Mouse (Mus musculus) midbrain, embryonic 11.5 days (tissue): Measurements from ENCODE around the gene Acbd4. TPM values are rescaled to one million over a fixed set of nuclear protein-coding genes. Genes with fewer than 3 reads are reported as not detected.

Experiments
- ATAC-seq: fragments of 200-750 bp; cut with Nextera tagmentation; 2 replicates; pipeline ENCODE4 v1.8.0; 2017; ENCODE audit warnings: moderate TSS enrichment, moderate library complexity; ENCODE audit not compliant: low FRiP score
- DNase-seq: peaks from one replicate; pipeline ENCODE4 v3.0.0; 2015; ENCODE audit warnings: low spot score; ENCODE audit errors: missing footprints
- H3K27ac ChIP-seq: fragments of 300-500 bp; sonication (generic); 2 replicates; pipeline ENCODE4 v1.5.1; 2014; ENCODE audit warnings: low read depth, low read length
- H3K27me3 ChIP-seq: fragments of 300-500 bp; sonication (generic); 2 replicates; pipeline ENCODE4 v1.6.1; 2014; ENCODE audit warnings: mild to moderate bottlenecking, low read length, moderate library complexity, mixed read lengths; ENCODE audit not compliant: control insufficient read depth, insufficient read depth
- H3K36me3 ChIP-seq: fragments of 300-500 bp; sonication (generic); 2 replicates; pipeline ENCODE4 v1.6.1; 2014; ENCODE audit warnings: mild to moderate bottlenecking, low read length, moderate library complexity, mixed read lengths; ENCODE audit not compliant: control insufficient read depth, insufficient read depth
- H3K4me1 ChIP-seq: fragments of 300-500 bp; sonication (generic); 2 replicates; pipeline ENCODE4 v1.6.1; 2014; ENCODE audit warnings: low read length; ENCODE audit not compliant: control insufficient read depth, insufficient read depth
- H3K4me2 ChIP-seq: fragments of 300-500 bp; sonication (generic); 2 replicates; pipeline ENCODE4 v1.6.1; 2014; ENCODE audit warnings: mild to moderate bottlenecking, moderate library complexity
- H3K4me3 ChIP-seq: fragments of 300-500 bp; sonication (generic); 2 replicates; pipeline ENCODE4 v1.5.1; 2014; ENCODE audit warnings: low read depth, low read length
- H3K9ac ChIP-seq: fragments of 300-500 bp; sonication (generic); 2 replicates; pipeline ENCODE4 v1.6.1; 2014; ENCODE audit warnings: low read length
- H3K9me3 ChIP-seq: fragments of 300-500 bp; sonication (generic); 2 replicates; pipeline ENCODE4 v1.6.1; 2016; ENCODE audit warnings: low read length; ENCODE audit not compliant: control insufficient read depth
- WGBS: fragments of 180-500 bp; shearing (Covaris S2); extraction: QIAGEN DNeasy Blood & Tissue Kit; methylation state at CpG from one replicate; pipeline ENCODE4 v1.1.7; 2014; 5-methylcytosine and 5-hydroxymethylcytosine counted together
- polyA plus RNA-seq: library from polyadenylated mRNA; unstranded; fragments of >200 nt; fragmentation: Nextera tagmentation; extraction: Ambion mirVana; gene quantifications from 2 replicates; pipeline ENCODE4 v1.2.1, GENCODE M21; 2014

Gene Acbd4
- polyA plus RNA-seq, 1 experiment from 2014 or later = 10.5 TPM

DNA sequence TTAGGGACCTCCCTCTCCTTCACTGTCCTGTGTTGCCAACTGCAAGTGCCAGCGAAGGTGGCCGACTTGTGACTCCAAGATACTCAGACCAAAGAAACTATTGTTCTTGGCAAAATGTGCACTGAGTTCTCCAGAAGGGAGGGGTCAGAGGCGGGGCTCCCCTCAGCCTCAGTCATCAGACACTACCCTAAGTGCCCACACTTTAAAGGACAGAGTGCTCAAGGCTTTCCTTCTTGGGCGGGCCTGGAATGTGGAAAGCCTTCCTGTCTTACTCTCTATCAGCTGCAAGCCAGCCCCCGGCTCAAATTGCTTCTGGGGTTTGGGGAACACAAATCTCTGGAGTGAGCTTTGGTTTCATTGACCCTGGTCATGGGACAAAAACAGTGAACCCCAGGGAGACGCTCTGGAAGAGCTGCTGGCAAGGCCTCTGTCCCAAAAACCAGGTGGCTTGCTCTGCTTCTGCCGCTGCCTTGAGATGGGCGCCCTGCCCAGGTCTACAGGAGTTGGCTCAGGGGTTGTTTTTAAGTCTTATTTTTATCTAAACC, 34.0 kb upstream of the Acbd4 start:
- Histone ChIP-seq H3K4me1 (no peaks in the 10 kb centered on the region), H3K27me3 (no peaks in the 10 kb centered on the region), H3K4me3 (no peak overlapping the region), H3K4me2 (no peak overlapping the region), H3K27ac (no peak overlapping the region), H3K36me3 (peaks cover 31% of the 10 kb centered on the region), H3K9me3 (no peaks in the 10 kb centered on the region), H3K9ac (no peak overlapping the region)
- no peak for DNase-seq
- 91% methylated on average over 8 of the region's 8 CpGs for WGBS
- no peak for ATAC-seq

DNA sequence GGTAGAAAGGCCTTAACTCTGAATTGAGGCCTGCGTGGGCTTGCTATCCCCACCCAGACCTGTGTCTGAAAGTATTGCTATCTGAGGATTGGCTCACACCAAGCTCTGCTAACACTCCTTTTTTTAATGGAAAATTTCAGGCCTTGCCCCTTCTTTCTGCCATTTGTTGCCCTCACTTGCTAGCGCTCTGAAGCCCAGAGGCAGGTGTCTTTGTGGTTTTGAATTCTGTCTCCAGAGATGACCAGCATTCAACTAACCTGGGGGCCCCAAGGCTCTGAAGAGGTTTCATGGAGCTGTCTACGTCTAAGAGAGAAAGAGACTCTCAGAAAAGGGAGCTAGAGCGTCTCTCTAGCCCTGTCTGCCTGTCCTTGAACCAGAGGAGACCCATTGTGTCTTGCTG, 33.2 kb upstream of the Acbd4 start:
- 92% methylated on average over 4 of the region's 4 CpGs for WGBS
- Histone ChIP-seq H3K9ac (no peak overlapping the region), H3K4me2 (no peak overlapping the region), H3K36me3 (peaks cover 31% of the 10 kb centered on the region), H3K27me3 (no peaks in the 10 kb centered on the region), H3K27ac (no peak overlapping the region), H3K4me3 (no peak overlapping the region), H3K9me3 (no peaks in the 10 kb centered on the region), H3K4me1 (no peaks in the 10 kb centered on the region)
- ATAC-seq (no peak), DNase-seq (no peak)

DNA sequence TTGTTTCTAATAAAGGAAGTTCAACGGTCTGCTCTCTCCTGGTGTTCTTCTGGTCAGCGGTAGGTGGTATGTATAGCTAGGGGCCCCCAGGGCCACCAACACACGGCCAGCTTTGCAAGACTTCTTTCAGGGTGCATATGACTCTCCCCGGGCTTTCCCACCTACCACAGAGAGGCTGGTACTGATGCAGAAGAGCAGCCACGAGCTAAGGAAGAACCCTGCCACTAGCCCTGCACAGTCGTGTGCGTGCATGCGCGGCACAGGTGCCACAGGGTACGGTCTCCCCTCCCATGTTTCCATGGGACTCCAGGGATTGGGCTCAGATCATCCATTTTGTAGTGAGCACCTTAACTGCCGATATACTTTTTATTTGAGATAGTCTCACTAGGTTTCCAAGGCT, 32.6 kb upstream of the Acbd4 start:
- DNase-seq (no peak), ATAC-seq (no peak)
- Histone ChIP-seq H3K4me2 (no peak overlapping the region), H3K27me3 (no peaks in the 10 kb centered on the region), H3K9ac (no peak overlapping the region), H3K27ac (no peak overlapping the region), H3K4me1 (no peaks in the 10 kb centered on the region), H3K4me3 (no peak overlapping the region), H3K9me3 (no peaks in the 10 kb centered on the region), H3K36me3 (peaks cover 29% of the 10 kb centered on the region)
- WGBS = 97% methylated on average over 11 of the region's 11 CpGs

DNA sequence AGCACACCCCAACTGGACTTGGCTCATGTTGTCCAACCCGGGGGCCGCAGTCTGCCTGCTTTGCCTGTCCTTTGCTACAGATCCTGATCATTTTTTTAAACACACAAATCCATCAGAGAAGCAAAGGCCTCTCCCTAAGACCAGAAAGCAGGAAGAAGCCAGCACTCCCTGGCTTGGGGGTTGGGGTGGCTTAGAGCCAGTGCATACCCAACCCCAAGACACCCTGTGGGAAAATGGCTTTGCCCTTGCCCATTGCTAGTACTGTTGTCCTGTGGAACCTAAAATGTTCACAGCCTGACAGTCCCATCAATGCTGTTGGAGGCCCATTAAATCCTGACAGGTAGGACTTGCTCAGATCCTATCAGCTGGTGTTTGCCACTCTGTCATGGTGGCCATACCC, 31.8 kb upstream of the Acbd4 start:
- H3K4me3 ChIP-seq = no peak overlapping the region
- H3K36me3 ChIP-seq = peaks cover 21% of the 10 kb centered on the region
- H3K27me3 ChIP-seq = no peaks in the 10 kb centered on the region
- DNase-seq (no peak), ATAC-seq (no peak)
- no peak overlapping the region for H3K9ac ChIP-seq
- 100% methylated on average over 2 of the region's 2 CpGs for WGBS
- H3K4me1 ChIP-seq = peaks cover 3% of the 10 kb centered on the region; the same call in 1 of the 2 replicates
- H3K4me2 ChIP-seq = no peak overlapping the region
- no peak overlapping the region for H3K27ac ChIP-seq
- H3K9me3 ChIP-seq = no peaks in the 10 kb centered on the region

DNA sequence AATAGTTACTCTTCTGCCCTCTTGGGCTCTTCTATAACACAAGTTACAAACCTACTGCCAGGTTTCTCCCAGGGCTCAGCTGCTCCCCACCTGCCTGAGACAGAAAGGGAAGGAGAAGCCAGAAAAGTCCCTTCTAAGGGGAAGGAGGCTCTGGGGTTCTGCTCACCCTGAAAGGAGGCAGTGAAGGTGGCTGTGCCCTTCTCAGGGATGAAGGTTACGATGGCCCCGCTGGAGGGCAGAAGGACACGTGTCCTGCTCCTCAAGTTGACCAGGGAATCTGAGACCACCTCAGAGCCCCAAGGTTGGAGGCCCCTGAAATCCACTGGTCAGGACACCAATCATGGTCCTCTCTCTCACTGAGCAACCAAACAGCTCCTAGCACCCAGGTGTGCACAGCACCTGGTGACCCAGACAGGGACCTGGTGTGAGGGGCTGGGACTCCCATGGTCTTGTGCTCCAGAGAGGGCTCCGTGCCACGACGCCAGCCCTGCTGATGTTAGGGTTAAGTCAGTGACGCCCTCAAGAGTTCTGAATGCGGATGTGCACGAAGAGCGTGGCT, 31.1 kb upstream of the Acbd4 start:
- Histone ChIP-seq H3K27ac (no peak overlapping the region), H3K4me1 (peaks cover 4% of the 10 kb centered on the region; the same call in 1 of the 2 replicates), H3K4me3 (no peak overlapping the region), H3K9me3 (no peaks in the 10 kb centered on the region), H3K27me3 (no peaks in the 10 kb centered on the region), H3K36me3 (peaks cover 17% of the 10 kb centered on the region), H3K9ac (no peak overlapping the region), H3K4me2 (no peak overlapping the region)
- DNase-seq (no peak), ATAC-seq (no peak)
- whole genome bisulfite sequencing = 94% methylated on average over 10 of the region's 10 CpGs

DNA sequence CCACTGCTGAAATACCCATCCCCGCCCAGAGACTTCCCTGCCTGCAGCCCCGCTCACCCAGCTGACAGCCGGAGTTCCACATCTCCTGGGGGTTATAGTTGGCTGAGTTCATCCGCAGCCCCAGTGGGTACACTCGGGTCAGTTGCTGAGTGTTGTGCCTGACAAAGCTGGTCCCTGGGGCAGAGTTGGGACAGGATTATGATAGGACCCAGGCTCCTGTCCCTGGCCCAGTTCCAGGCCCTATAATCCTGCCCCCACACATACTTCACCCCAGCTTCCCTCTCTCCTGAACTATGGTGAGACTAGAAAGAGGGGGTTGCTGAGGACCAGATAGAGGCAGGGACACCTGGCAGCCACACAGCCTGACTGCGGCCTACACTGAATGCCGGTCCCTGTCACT, 27.8 kb upstream of the Acbd4 start:
- Histone ChIP-seq H3K4me3 (no peak overlapping the region), H3K27me3 (no peaks in the 10 kb centered on the region), H3K27ac (no peak overlapping the region), H3K4me2 (no peak overlapping the region), H3K36me3 (peaks cover 6% of the 10 kb centered on the region), H3K9ac (no peak overlapping the region), H3K9me3 (no peaks in the 10 kb centered on the region), H3K4me1 (peaks cover 4% of the 10 kb centered on the region; the same call in 1 of the 2 replicates)
- ATAC-seq = no peak
- no peak for DNase-seq
- WGBS = 89% methylated on average over 7 of the region's 7 CpGs

DNA sequence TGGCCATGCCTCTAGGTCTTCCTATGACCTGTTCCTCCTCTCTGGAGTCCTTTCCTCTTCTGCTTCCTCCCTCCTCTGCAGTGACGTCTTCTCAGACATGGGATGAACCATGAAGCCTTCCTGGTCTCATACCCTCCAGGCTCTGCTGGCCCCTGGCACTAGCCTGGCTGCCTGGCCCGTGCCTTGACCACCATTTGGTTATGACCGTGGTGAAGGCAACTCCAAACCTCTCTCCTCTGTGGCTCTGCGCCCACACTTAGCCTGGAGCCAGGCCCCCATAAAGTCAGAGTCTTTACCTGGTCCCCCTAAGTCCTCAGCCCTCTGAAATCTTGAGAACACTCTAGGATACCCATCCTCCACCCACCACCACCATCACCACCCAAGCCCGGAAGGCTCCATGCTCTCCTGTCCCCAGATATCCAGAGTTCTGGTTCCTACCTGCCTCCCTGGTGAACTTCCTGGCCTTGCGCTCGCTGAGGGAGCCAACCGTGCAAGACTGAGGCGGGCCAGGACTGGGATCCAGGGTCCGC, 27.3 kb upstream of the Acbd4 start:
- no peak overlapping the region for H3K27ac ChIP-seq
- WGBS = 53% methylated on average over 10 of the region's 10 CpGs
- no peak overlapping the region for H3K9ac ChIP-seq
- H3K9me3 ChIP-seq = no peaks in the 10 kb centered on the region
- H3K4me1 ChIP-seq = peaks cover 4% of the 10 kb centered on the region; the same call in 1 of the 2 replicates
- DNase-seq (no peak), ATAC-seq (no peak)
- H3K4me3 ChIP-seq = no peak overlapping the region
- H3K4me2 ChIP-seq = no peak overlapping the region
- peaks cover 2% of the 10 kb centered on the region for H3K36me3 ChIP-seq
- H3K27me3 ChIP-seq = no peaks in the 10 kb centered on the region

DNA sequence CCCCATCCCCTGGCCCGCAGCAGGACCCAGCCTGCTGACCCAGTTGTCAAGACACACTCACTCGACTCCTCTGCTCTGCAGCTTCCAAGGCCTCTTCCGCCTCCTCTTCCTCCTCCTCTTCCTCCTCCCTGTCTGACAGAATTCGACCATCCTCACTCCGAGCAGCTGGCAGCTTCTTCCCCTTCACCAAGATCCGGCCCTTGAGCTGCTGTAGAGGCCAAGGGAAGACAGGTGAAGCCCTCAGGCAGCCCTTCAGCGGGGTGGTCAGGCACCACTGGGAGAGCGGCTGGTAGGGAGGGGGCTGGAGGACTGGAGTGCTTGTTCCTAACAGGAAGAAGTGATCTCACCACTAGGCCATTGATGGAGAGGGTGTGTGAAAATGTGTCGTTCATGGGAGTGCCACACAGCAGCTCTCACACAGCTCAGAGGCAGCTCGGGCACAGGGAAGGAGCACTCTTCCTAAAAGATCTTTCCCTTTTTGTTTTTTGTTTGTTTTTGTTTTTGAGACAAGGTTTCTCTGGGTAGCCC, 26.6 kb upstream of the Acbd4 start:
- ATAC-seq (no peak), DNase-seq (no peak)
- Histone ChIP-seq H3K4me3 (no peak overlapping the region), H3K9ac (no peak overlapping the region), H3K36me3 (peaks cover 2% of the 10 kb centered on the region; the same call in 1 of the 2 replicates), H3K27ac (no peak overlapping the region), H3K4me2 (no peak overlapping the region), H3K9me3 (no peaks in the 10 kb centered on the region), H3K4me1 (peaks cover 4% of the 10 kb centered on the region; the same call in 1 of the 2 replicates), H3K27me3 (peaks cover 4% of the 10 kb centered on the region; the same call in 1 of the 2 replicates)
- 22% methylated on average over 10 of the region's 10 CpGs for WGBS

DNA sequence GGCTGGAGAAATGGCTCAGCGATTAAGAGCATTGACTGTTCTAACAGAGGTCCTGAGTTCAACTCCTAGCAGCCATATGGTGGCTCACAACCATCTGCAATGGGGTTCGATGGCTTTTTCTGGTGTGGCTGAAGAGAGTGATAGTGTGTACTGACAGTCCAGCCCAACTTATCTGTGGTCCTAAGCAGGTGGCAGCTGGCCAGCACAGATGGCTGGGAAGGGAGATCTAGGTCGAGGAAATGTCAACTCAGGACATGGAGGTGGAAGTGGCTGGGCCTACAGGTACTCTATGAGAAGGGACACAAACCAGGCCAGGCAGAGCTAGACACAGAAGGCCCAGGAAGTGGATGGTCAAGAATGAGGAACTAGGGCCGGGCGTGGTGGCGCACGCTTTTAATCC, 25.5 kb upstream of the Acbd4 start:
- Histone ChIP-seq H3K27ac (no peak overlapping the region), H3K4me3 (no peak overlapping the region), H3K9ac (no peak overlapping the region), H3K4me1 (peaks cover 14% of the 10 kb centered on the region; the same call in 1 of the 2 replicates), H3K36me3 (no peaks in the 10 kb centered on the region), H3K9me3 (no peaks in the 10 kb centered on the region), H3K4me2 (no peak overlapping the region), H3K27me3 (peaks cover 12% of the 10 kb centered on the region; the same call in 1 of the 2 replicates)
- no peak for ATAC-seq
- DNase-seq = no peak
- 94% methylated on average over 7 of the region's 7 CpGs for WGBS
